Mouse (Mus musculus) lung, embryonic 14.5 days (tissue): ENCODE measurements at regions not wholly inside any gene's neighbourhood (a gene's known extent, or its start where the extent isn't known, plus 50 kb on each side); places are given as distances from the start of the nearest gene placed in this dataset.

Experiments
- ATAC-seq: fragments of 200-750 bp; cut with Nextera tagmentation; 2 replicates; pipeline ENCODE4 v1.8.0; 2017; ENCODE audit warnings: mild to moderate bottlenecking, moderate TSS enrichment, moderate library complexity; ENCODE audit not compliant: insufficient read depth
- DNase-seq: peaks from one replicate; pipeline ENCODE4 v3.0.0-alpha.2; 2015
- H3K27ac ChIP-seq: fragments of 300-500 bp; sonication (generic); 2 replicates; pipeline ENCODE4 v1.5.1; 2014; ENCODE audit warnings: low read depth, mild to moderate bottlenecking, moderate library complexity
- H3K27me3 ChIP-seq: fragments of 300-500 bp; sonication (generic); 2 replicates; pipeline ENCODE4 v1.6.1; 2014; ENCODE audit warnings: low read length, control low read depth; ENCODE audit not compliant: insufficient read depth
- H3K36me3 ChIP-seq: fragments of 300-500 bp; sonication (generic); 2 replicates; pipeline ENCODE4 v1.6.1; 2014; ENCODE audit warnings: control low read depth; ENCODE audit not compliant: insufficient read depth
- H3K4me1 ChIP-seq: fragments of 300-500 bp; sonication (generic); 2 replicates; pipeline ENCODE4 v1.6.1; 2014; ENCODE audit warnings: antibody characterized with exemption, control low read depth; ENCODE audit not compliant: insufficient read depth
- H3K4me2 ChIP-seq: fragments of 300-500 bp; sonication (generic); 2 replicates; pipeline ENCODE4 v1.6.1; 2014; ENCODE audit warnings: mild to moderate bottlenecking
- H3K4me3 ChIP-seq: fragments of 300-500 bp; sonication (generic); 2 replicates; pipeline ENCODE4 v1.5.1; 2014; ENCODE audit warnings: low read depth, low read length
- H3K9ac ChIP-seq: fragments of 300-500 bp; sonication (generic); 2 replicates; pipeline ENCODE4 v1.6.1; 2014
- H3K9me3 ChIP-seq: fragments of 300-500 bp; sonication (generic); 2 replicates; pipeline ENCODE4 v1.6.1; 2016; ENCODE audit warnings: low read depth, low read length, control low read depth
- CTCF ChIP-seq: IDR thresholded peaks from 2 replicates; pipeline ENCODE4 v1.5.1; 2016; ENCODE audit warnings: antibody characterized with exemption, low read depth
- WGBS: fragments of 180-500 bp; shearing (Covaris S2); extraction: QIAGEN DNeasy Blood & Tissue Kit; methylation state at CpG from one replicate; pipeline ENCODE4 v1.1.7; 2014; 5-methylcytosine and 5-hydroxymethylcytosine counted together

- 71% methylated on average over 4 of the region's 4 CpGs for WGBS
- no peaks in the 10 kb centered on the region for H3K27me3 ChIP-seq
- no peak for DNase-seq
Measured at GRCm38 (mm10) chrX:159031927-159032326, 178.2 kb upstream of the Rps6ka3 start.

GRCm38 (mm10) chrX:159043432-159043831 is 166.7 kb upstream of the Rps6ka3 start:
- no peaks in the 10 kb centered on the region for H3K9me3 ChIP-seq
- no peaks in the 10 kb centered on the region for H3K4me1 ChIP-seq
- WGBS, result 10% methylated on average over 3 of the region's 3 CpGs
- H3K27ac ChIP-seq, result no peak overlapping the region
- no peaks in the 10 kb centered on the region for H3K36me3 ChIP-seq
- no peaks in the 10 kb centered on the region for H3K27me3 ChIP-seq
- DNase-seq, result peak; percentile 74
- TF ChIP-seq CTCF, result peak; percentile 58
- no peak overlapping the region for H3K4me3 ChIP-seq
- no peak overlapping the region for H3K9ac ChIP-seq
- H3K4me2 ChIP-seq, result no peak overlapping the region
- peak; percentile 35; the same call in 1 of the 2 replicates for ATAC-seq

More at GRCm38 (mm10) chrX:159031927-159032326, 178.2 kb upstream of the Rps6ka3 start:
- Histone ChIP-seq H3K4me1 (no peaks in the 10 kb centered on the region), H3K9me3 (no peaks in the 10 kb centered on the region), H3K36me3 (no peaks in the 10 kb centered on the region), H3K4me3 (no peak overlapping the region), H3K4me2 (no peak overlapping the region), H3K27ac (no peak overlapping the region), H3K9ac (no peak overlapping the region)
- TF ChIP-seq CTCF, result no peak
- no peak for ATAC-seq

GRCm38 (mm10) chrX:159047876-159048275 is 162.2 kb upstream of the Rps6ka3 start:
- WGBS, result 28% methylated on average over 2 of the region's 2 CpGs
- ATAC-seq (no peak), DNase-seq (no peak)
- Histone ChIP-seq H3K4me2 (no peak overlapping the region), H3K4me3 (no peak overlapping the region), H3K4me1 (no peaks in the 10 kb centered on the region), H3K27me3 (no peaks in the 10 kb centered on the region), H3K27ac (no peak overlapping the region), H3K9ac (no peak overlapping the region), H3K36me3 (no peaks in the 10 kb centered on the region), H3K9me3 (no peaks in the 10 kb centered on the region)
- no peak for TF ChIP-seq CTCF

- no peak overlapping the region for H3K4me2 ChIP-seq
- no peaks in the 10 kb centered on the region for H3K27me3 ChIP-seq
- H3K4me3 ChIP-seq, result no peak overlapping the region
- no peaks in the 10 kb centered on the region for H3K36me3 ChIP-seq
- H3K27ac ChIP-seq, result no peak overlapping the region
- DNase-seq, result no peak
- H3K9me3 ChIP-seq, result no peaks in the 10 kb centered on the region
- no peak for TF ChIP-seq CTCF
- no peak for ATAC-seq
- WGBS, result 59% methylated on average over 8 of the region's 8 CpGs
- no peaks in the 10 kb centered on the region for H3K4me1 ChIP-seq
- H3K9ac ChIP-seq, result no peak overlapping the region
Measured at GRCm38 (mm10) chrX:159055689-159056461, 154.2 kb upstream of the Rps6ka3 start.

- no peak for ATAC-seq
- H3K9ac ChIP-seq, result no peak overlapping the region
- H3K4me2 ChIP-seq, result no peak overlapping the region
- H3K4me1 ChIP-seq, result no peaks in the 10 kb centered on the region
- H3K9me3 ChIP-seq, result no peaks in the 10 kb centered on the region
- H3K36me3 ChIP-seq, result no peaks in the 10 kb centered on the region
- no peak overlapping the region for H3K27ac ChIP-seq
- H3K27me3 ChIP-seq, result no peaks in the 10 kb centered on the region
- DNase-seq, result no peak
- H3K4me3 ChIP-seq, result no peak overlapping the region
- no peak for TF ChIP-seq CTCF
Measured at GRCm38 (mm10) chrX:159056462-159056805, 153.7 kb upstream of the Rps6ka3 start.

GRCm38 (mm10) chrX:159058931-159059330 is 151.2 kb upstream of the Rps6ka3 start:
- no peak for ATAC-seq
- Histone ChIP-seq H3K9ac (no peak overlapping the region), H3K27me3 (no peaks in the 10 kb centered on the region), H3K27ac (no peak overlapping the region), H3K36me3 (no peaks in the 10 kb centered on the region), H3K4me2 (no peak overlapping the region), H3K9me3 (no peaks in the 10 kb centered on the region), H3K4me1 (no peaks in the 10 kb centered on the region), H3K4me3 (no peak overlapping the region)
- DNase-seq, result no peak
- no peak for TF ChIP-seq CTCF

- H3K4me2 ChIP-seq, result no peak overlapping the region
- H3K9ac ChIP-seq, result no peak overlapping the region
- peak; percentile 41; the same call in 1 of the 2 replicates for ATAC-seq
- H3K9me3 ChIP-seq, result no peaks in the 10 kb centered on the region
- no peaks in the 10 kb centered on the region for H3K4me1 ChIP-seq
- no peaks in the 10 kb centered on the region for H3K27me3 ChIP-seq
- H3K27ac ChIP-seq, result no peak overlapping the region
- DNase-seq, result no peak
- no peaks in the 10 kb centered on the region for H3K36me3 ChIP-seq
- TF ChIP-seq CTCF, result no peak
- no peak overlapping the region for H3K4me3 ChIP-seq
Measured at GRCm38 (mm10) chrX:159061322-159061721, 148.8 kb upstream of the Rps6ka3 start.
